Mouse (Mus musculus): Measurements from ENCODE around the gene Dennd2c.

Dennd2c gene

GRCm38 (mm10) chr3:103102454-103103390, at the start of gene Dennd2c:
Dennd2c (plus strand) TSS chr3:103102604.
- DNase-seq (ENCODE audit: low read depth, low spot score), result peak; percentile 92

- no peak for DNase-seq (ENCODE audit: low read depth, low spot score)
These were observed 46.3 kb upstream of the Dennd2c start for GRCm38 (mm10) chr3:103056016-103056595.

GRCm38 (mm10) chr3:103057752-103058151, 44.7 kb upstream of the Dennd2c start:
- no peak for DNase-seq (ENCODE audit: low read depth, low spot score)

GRCm38 (mm10) chr3:103058207-103059157, 43.9 kb upstream of the Dennd2c start, which contains the start of gene Nras:
Nras (plus strand) TSS chr3:103058285.
- peak; percentile 95 for DNase-seq (ENCODE audit: low read depth, low spot score)

GRCm38 (mm10) chr3:103066927-103067326, 35.5 kb upstream of the Dennd2c start:
- DNase-seq (ENCODE audit: low read depth, low spot score), result no peak

- no peak for DNase-seq (ENCODE audit: low read depth, low spot score)
These were observed 33.4 kb upstream of the Dennd2c start for GRCm38 (mm10) chr3:103068971-103069370.

GRCm38 (mm10) chr3:103073771-103074170, 28.6 kb upstream of the Dennd2c start, which contains the start of gene Ampd1:
Ampd1 (plus strand) TSS chr3:103074014.
- DNase-seq (ENCODE audit: low read depth, low spot score), result no peak

- no peak for DNase-seq (ENCODE audit: low read depth, low spot score)
These were observed 26.5 kb upstream of the Dennd2c start for GRCm38 (mm10) chr3:103075871-103076270.

GRCm38 (mm10) chr3:103076476-103076875, 25.9 kb upstream of the Dennd2c start:
- no peak for DNase-seq (ENCODE audit: low read depth, low spot score)

GRCm38 (mm10) chr3:103079301-103079700, 23.1 kb upstream of the Dennd2c start:
- DNase-seq (ENCODE audit: low read depth, low spot score), result no peak

GRCm38 (mm10) chr3:103081051-103081450, 21.4 kb upstream of the Dennd2c start:
- no peak for DNase-seq (ENCODE audit: low read depth, low spot score)

- no peak for DNase-seq (ENCODE audit: low read depth, low spot score)
These were observed 20.4 kb upstream of the Dennd2c start for GRCm38 (mm10) chr3:103081861-103082453.

- DNase-seq (ENCODE audit: low read depth, low spot score), result no peak
These were observed 19.6 kb upstream of the Dennd2c start for GRCm38 (mm10) chr3:103082761-103083160.

GRCm38 (mm10) chr3:103085986-103086385, 16.4 kb upstream of the Dennd2c start:
- no peak for DNase-seq (ENCODE audit: low read depth, low spot score)

GRCm38 (mm10) chr3:103091753-103092152, 10.7 kb upstream of the Dennd2c start:
- peak; percentile 69 for DNase-seq (ENCODE audit: low read depth, low spot score)

- no peak for DNase-seq (ENCODE audit: low read depth, low spot score)
These were observed 3.7 kb upstream of the Dennd2c start for GRCm38 (mm10) chr3:103098662-103099061.

- peak; percentile 52 for DNase-seq (ENCODE audit: low read depth, low spot score)
These were observed 2.7 kb upstream of the Dennd2c start for GRCm38 (mm10) chr3:103099667-103100066.

- peak; percentile 65 for DNase-seq (ENCODE audit: low read depth, low spot score)
These were observed 1.7 kb upstream of the Dennd2c start for GRCm38 (mm10) chr3:103100735-103101134.

GRCm38 (mm10) chr3:103101194-103101593, 1.2 kb upstream of the Dennd2c start:
- DNase-seq (ENCODE audit: low read depth, low spot score), result no peak

- peak; percentile 57 for DNase-seq (ENCODE audit: low read depth, low spot score)
These were observed 495 bp upstream of the Dennd2c start for GRCm38 (mm10) chr3:103101909-103102308.

Measured in CD4-positive, CD25-positive, alpha-beta regulatory T cell, adult 2 months (primary cell).